Mouse (Mus musculus): Measurements from ENCODE around the gene Klk1b24. TPM values are rescaled to one million over a fixed set of nuclear protein-coding genes. Genes with fewer than 3 reads are reported as not detected.
"Not testable (repeated sequence)": the region's sequence is repeated elsewhere in the genome, so short reads cannot be mapped to it uniquely, and the experiment has no call there.

Gene Klk1b24
- not detected in 2 replicates for polyA plus RNA-seq (2015; fragmentation: Nextera tagmentation; extraction: Ambion mirVana)

GRCm38 (mm10) chr7:44187936-44188335 lies at the start of gene Klk1b24:
Gene Klk1b24 (plus strand): TSS chr7:44188236.
- H3K9me3 ChIP-seq (ENCODE audit: control insufficient read depth, low read length); H3K9ac ChIP-seq (ENCODE audit: low read length); H3K36me3 ChIP-seq (ENCODE audit: control insufficient read depth, insufficient read depth, low read length); H3K27me3 ChIP-seq (ENCODE audit: control insufficient read depth, insufficient read depth, low read length); H3K4me2 ChIP-seq (replicated peaks; ENCODE audit: low read depth); H3K27ac ChIP-seq (replicated peaks); H3K4me1 ChIP-seq (replicated peaks; ENCODE audit: control insufficient read depth, insufficient read depth); H3K4me3 ChIP-seq (ENCODE audit: low read depth, low read length); DNase-seq (ENCODE audit: low spot score); ATAC-seq (ENCODE audit: low FRiP score, low TSS enrichment): not testable (repeated sequence)

- H3K27me3 ChIP-seq (ENCODE audit: control insufficient read depth, insufficient read depth, low read length) = no peaks in the 10 kb centered on the region
- H3K4me2 ChIP-seq (replicated peaks; ENCODE audit: low read depth) = no peak overlapping the region
- no peaks in the 10 kb centered on the region for H3K4me1 ChIP-seq (replicated peaks; ENCODE audit: control insufficient read depth, insufficient read depth)
- no peaks in the 10 kb centered on the region for H3K36me3 ChIP-seq (ENCODE audit: control insufficient read depth, insufficient read depth, low read length)
- ATAC-seq (ENCODE audit: low FRiP score, low TSS enrichment) = peak; percentile 87
- WGBS = 44% methylated on average over 9 of the region's 9 CpGs
- TF ChIP-seq CTCF (IDR thresholded peaks at IDR 0.05; ENCODE audit: low read depth) (no peak), EP300 (optimal IDR thresholded peaks at IDR 0.05) (no peak)
- DNase-seq (ENCODE audit: low spot score) = peak; percentile 69
- H3K9me3 ChIP-seq (ENCODE audit: control insufficient read depth, low read length) = no peaks in the 10 kb centered on the region
- H3K27ac ChIP-seq (replicated peaks) = no peak overlapping the region
- H3K4me3 ChIP-seq (ENCODE audit: low read depth, low read length) = no peak overlapping the region
- no peak overlapping the region for H3K9ac ChIP-seq (ENCODE audit: low read length)
Measured at GRCm38 (mm10) chr7:44179299-44180045, 8.6 kb upstream of the Klk1b24 start.

- H3K9ac ChIP-seq (ENCODE audit: low read length) = not testable (repeated sequence)
- WGBS = 48% methylated on average over 8 of the region's 8 CpGs
Measured at GRCm38 (mm10) chr7:44186516-44186915, 1.5 kb upstream of the Klk1b24 start.

GRCm38 (mm10) chr7:44193466-44193865 lies 5.4 kb downstream of the Klk1b24 start:
- not testable (repeated sequence) for H3K9ac ChIP-seq (ENCODE audit: low read length); H3K4me3 ChIP-seq (ENCODE audit: low read depth, low read length); H3K27ac ChIP-seq (replicated peaks); H3K4me2 ChIP-seq (replicated peaks; ENCODE audit: low read depth); H3K27me3 ChIP-seq (ENCODE audit: control insufficient read depth, insufficient read depth, low read length); ATAC-seq (ENCODE audit: low FRiP score, low TSS enrichment); H3K36me3 ChIP-seq (ENCODE audit: control insufficient read depth, insufficient read depth, low read length); H3K4me1 ChIP-seq (replicated peaks; ENCODE audit: control insufficient read depth, insufficient read depth); H3K9me3 ChIP-seq (ENCODE audit: control insufficient read depth, low read length); DNase-seq (ENCODE audit: low spot score)
- 88% methylated on average over 1 of the region's 1 CpGs for WGBS

More at GRCm38 (mm10) chr7:44186516-44186915, 1.5 kb upstream of the Klk1b24 start:
- H3K4me3 ChIP-seq (ENCODE audit: low read depth, low read length); H3K4me2 ChIP-seq (replicated peaks; ENCODE audit: low read depth); H3K27ac ChIP-seq (replicated peaks); H3K4me1 ChIP-seq (replicated peaks; ENCODE audit: control insufficient read depth, insufficient read depth); H3K9me3 ChIP-seq (ENCODE audit: control insufficient read depth, low read length); H3K36me3 ChIP-seq (ENCODE audit: control insufficient read depth, insufficient read depth, low read length); H3K27me3 ChIP-seq (ENCODE audit: control insufficient read depth, insufficient read depth, low read length): not testable (repeated sequence)
- peak; percentile 84; the same call in 1 of the 2 replicates for ATAC-seq (ENCODE audit: low FRiP score, low TSS enrichment)
- peak; percentile 76 for DNase-seq (ENCODE audit: low spot score)

GRCm38 (mm10) chr7:44197891-44198290 lies 9.9 kb downstream of the Klk1b24 start, which contains the start of gene Klk1b3:
Gene Klk1b3 (plus strand): TSS chr7:44198191.
- DNase-seq (ENCODE audit: low spot score) = no peak
- H3K36me3 ChIP-seq (ENCODE audit: control insufficient read depth, insufficient read depth, low read length) = no peaks in the 10 kb centered on the region
- no peaks in the 10 kb centered on the region for H3K9me3 ChIP-seq (ENCODE audit: control insufficient read depth, low read length)
- TF ChIP-seq CTCF (IDR thresholded peaks at IDR 0.05; ENCODE audit: low read depth) = no peak
- no peak for TF ChIP-seq EP300 (optimal IDR thresholded peaks at IDR 0.05)
- H3K27me3 ChIP-seq (ENCODE audit: control insufficient read depth, insufficient read depth, low read length) = no peaks in the 10 kb centered on the region
- H3K9ac ChIP-seq (ENCODE audit: low read length) = no peak within 1 kb of the TSS
- 56% methylated on average over 3 of the region's 3 CpGs for WGBS
- ATAC-seq (ENCODE audit: low FRiP score, low TSS enrichment) = no peak
- no peak within 1 kb of the TSS for H3K27ac ChIP-seq (replicated peaks)
- H3K4me3 ChIP-seq (ENCODE audit: low read depth, low read length) = no peak within 1 kb of the TSS
- H3K4me1 ChIP-seq (replicated peaks; ENCODE audit: control insufficient read depth, insufficient read depth) = no peaks in the 10 kb centered on the region
- H3K4me2 ChIP-seq (replicated peaks; ENCODE audit: low read depth) = no peak within 1 kb of the TSS

GRCm38 (mm10) chr7:44207135-44207534 lies 19.1 kb downstream of the Klk1b24 start, which contains the start of gene Klk1b4:
Gene Klk1b4 (plus strand): TSS chr7:44207435.
- not testable (repeated sequence) for H3K27ac ChIP-seq (replicated peaks); H3K4me1 ChIP-seq (replicated peaks; ENCODE audit: control insufficient read depth, insufficient read depth); H3K4me2 ChIP-seq (replicated peaks; ENCODE audit: low read depth); DNase-seq (ENCODE audit: low spot score); H3K9ac ChIP-seq (ENCODE audit: low read length); ATAC-seq (ENCODE audit: low FRiP score, low TSS enrichment); H3K27me3 ChIP-seq (ENCODE audit: control insufficient read depth, insufficient read depth, low read length); H3K36me3 ChIP-seq (ENCODE audit: control insufficient read depth, insufficient read depth, low read length); H3K4me3 ChIP-seq (ENCODE audit: low read depth, low read length); H3K9me3 ChIP-seq (ENCODE audit: control insufficient read depth, low read length)
- WGBS = 34% methylated on average over 3 of the region's 3 CpGs

All from stomach, postnatal 0 days (tissue).